Mouse (Mus musculus) thymus, postnatal 14 days (tissue): ENCODE results near the gene Cd200.
A peak's percentile ranks its signal among the peaks of the same experiment; 100 is the strongest.
"Not testable (repeated sequence)": the region's sequence is repeated elsewhere in the genome, so short reads cannot be mapped to it uniquely, and the experiment has no call there.

ENCODE experiments used
- DNase-seq: peaks from one replicate; pipeline ENCODE4 v3.0.0; 2021

The Cd200 gene

GRCm38 (mm10) chr16:45376812-45377211 is 32.0 kb downstream of the Cd200 start:
- no peak for DNase-seq

- DNase-seq = no peak
Observed at GRCm38 (mm10) chr16:45376294-45376693, 32.6 kb downstream of the Cd200 start.

- no peak for DNase-seq
Observed at GRCm38 (mm10) chr16:45375506-45376225, 33.2 kb downstream of the Cd200 start.

GRCm38 (mm10) chr16:45374074-45374473 is 34.8 kb downstream of the Cd200 start:
- no peak for DNase-seq

- no peak for DNase-seq
Observed at GRCm38 (mm10) chr16:45371076-45371475, 37.8 kb downstream of the Cd200 start.

- no peak for DNase-seq
Observed at GRCm38 (mm10) chr16:45369285-45369965, 39.4 kb downstream of the Cd200 start.

- DNase-seq = no peak
Observed at GRCm38 (mm10) chr16:45366111-45366510, 42.7 kb downstream of the Cd200 start.

- DNase-seq = no peak
Observed at GRCm38 (mm10) chr16:45365353-45365752, 43.5 kb downstream of the Cd200 start.

GRCm38 (mm10) chr16:45364627-45365026 is 44.2 kb downstream of the Cd200 start:
- no peak for DNase-seq

GRCm38 (mm10) chr16:45363480-45364045 is 45.3 kb downstream of the Cd200 start:
- DNase-seq = no peak

GRCm38 (mm10) chr16:45361450-45361849 is 47.4 kb downstream of the Cd200 start:
- DNase-seq = no peak

GRCm38 (mm10) chr16:45358441-45358840 is 50.4 kb downstream of the Cd200 start:
- DNase-seq = not testable (repeated sequence)

- DNase-seq = no peak
Observed at GRCm38 (mm10) chr16:45357134-45357533, 51.7 kb downstream of the Cd200 start.

- no peak for DNase-seq
Observed at GRCm38 (mm10) chr16:45352875-45353274, 56.0 kb downstream of the Cd200 start.

GRCm38 (mm10) chr16:45350767-45351166 is 58.1 kb downstream of the Cd200 start:
- DNase-seq = no peak

GRCm38 (mm10) chr16:45349523-45350298 is 59.1 kb downstream of the Cd200 start:
- DNase-seq = peak; percentile 44

GRCm38 (mm10) chr16:45348238-45348637 is 60.6 kb downstream of the Cd200 start:
- DNase-seq = not testable (repeated sequence)

GRCm38 (mm10) chr16:45346930-45347387 is 61.9 kb downstream of the Cd200 start:
- DNase-seq = no peak

GRCm38 (mm10) chr16:45346367-45346766 is 62.5 kb downstream of the Cd200 start:
- no peak for DNase-seq

GRCm38 (mm10) chr16:45344879-45345278 is 64.0 kb downstream of the Cd200 start:
- no peak for DNase-seq

GRCm38 (mm10) chr16:45336478-45336877 is 72.4 kb downstream of the Cd200 start:
- peak; percentile 20 for DNase-seq

GRCm38 (mm10) chr16:45334891-45335290 is 74.0 kb downstream of the Cd200 start:
- peak; percentile 44 for DNase-seq

GRCm38 (mm10) chr16:45334376-45334765 is 74.5 kb downstream of the Cd200 start:
- DNase-seq = peak; percentile 29
